Mouse (Mus musculus) heart, embryonic 16.5 days (tissue): Measurements from ENCODE around the gene Rapgef2. TPM values are rescaled to one million over a fixed set of nuclear protein-coding genes. Genes with fewer than 3 reads are reported as not detected.

Source experiments
- ATAC-seq: fragments of 200-750 bp; cut with Nextera tagmentation; replicated peaks from 2 replicates; pipeline ENCODE4 v1.8.0; 2017; ENCODE audit warnings: moderate number of reproducible peaks; ENCODE audit not compliant: insufficient read depth, low FRiP score; ENCODE audit errors: extremely low read depth
- H3K27ac ChIP-seq: fragments of 300-500 bp; sonication (generic); 2 replicates; pipeline ENCODE4 v1.5.1; 2014; ENCODE audit warnings: mild to moderate bottlenecking, low read length, control low read depth, moderate library complexity
- H3K27me3 ChIP-seq: fragments of 300-500 bp; sonication (generic); 2 replicates; pipeline ENCODE4 v1.6.1; 2014; ENCODE audit warnings: low read length, mixed read lengths; ENCODE audit not compliant: control insufficient read depth, insufficient read depth
- H3K36me3 ChIP-seq: fragments of 300-500 bp; sonication (generic); 2 replicates; pipeline ENCODE4 v1.6.1; 2014; ENCODE audit not compliant: control insufficient read depth, insufficient read depth
- H3K4me1 ChIP-seq: fragments of 300-500 bp; sonication (generic); 2 replicates; pipeline ENCODE4 v1.6.1; 2014; ENCODE audit warnings: low read length, mixed read lengths; ENCODE audit not compliant: control insufficient read depth, insufficient read depth
- H3K4me2 ChIP-seq: fragments of 300-500 bp; sonication (generic); 2 replicates; pipeline ENCODE4 v1.6.1; 2014; ENCODE audit warnings: low read depth, mild to moderate bottlenecking, control low read depth, low read length
- H3K4me3 ChIP-seq: fragments of 300-500 bp; sonication (generic); 2 replicates; pipeline ENCODE4 v1.5.1; 2014; ENCODE audit warnings: mild to moderate bottlenecking, control low read depth, low read length
- H3K9ac ChIP-seq: fragments of 300-500 bp; sonication (generic); 2 replicates; pipeline ENCODE4 v1.6.1; 2014; ENCODE audit warnings: low read length, control low read depth
- H3K9me3 ChIP-seq: fragments of 300-500 bp; sonication (generic); replicated peaks from 2 replicates; pipeline ENCODE4 v1.6.1; 2016; ENCODE audit warnings: low read length; ENCODE audit not compliant: control insufficient read depth
- WGBS: fragments of 180-500 bp; shearing (Covaris S2); extraction: QIAGEN DNeasy Blood & Tissue Kit; methylation state at CpG from one replicate; pipeline ENCODE4 v1.1.7; 2014; 5-methylcytosine and 5-hydroxymethylcytosine counted together
- polyA plus RNA-seq: library from polyadenylated mRNA; unstranded; fragments of >200 nt; fragmentation: Nextera tagmentation; extraction: Ambion mirVana; gene quantifications from 2 replicates; pipeline ENCODE4 v1.2.1, GENCODE M21; 2015

The Rapgef2 gene
- polyA plus RNA-seq, 1 experiment from 2014 or later = 4.9 TPM

DNA sequence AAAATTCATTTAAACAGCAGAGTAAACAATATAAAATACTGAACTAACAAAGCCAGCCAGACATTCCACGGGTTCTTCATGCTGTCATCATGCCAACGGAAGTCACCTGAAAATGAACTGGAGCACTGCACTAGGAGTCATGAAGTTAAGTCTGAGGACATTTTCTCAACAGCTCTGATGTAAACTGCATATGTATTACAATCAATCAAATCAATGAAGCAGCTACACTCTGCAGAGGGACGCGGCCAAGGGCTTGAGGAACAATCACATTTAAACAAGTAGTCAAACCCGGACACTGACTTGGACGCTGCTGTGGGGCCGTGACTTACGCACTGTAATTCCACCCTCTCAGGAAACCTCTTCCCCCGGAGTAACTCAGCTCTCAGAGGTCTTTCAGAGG, 82.1 kb downstream of the Rapgef2 start:
- no peak overlapping the region for H3K27ac ChIP-seq
- H3K27me3 ChIP-seq = no peaks in the 10 kb centered on the region
- no peak overlapping the region for H3K4me3 ChIP-seq
- H3K9me3 ChIP-seq = no peaks in the 10 kb centered on the region; the same call in 1 of the 2 replicates
- peaks cover 7% of the 10 kb centered on the region; the same call in 1 of the 2 replicates for H3K36me3 ChIP-seq
- no peak for ATAC-seq
- peaks cover 17% of the 10 kb centered on the region for H3K4me1 ChIP-seq
- 81% methylated on average over 9 of the region's 9 CpGs for WGBS
- no peak overlapping the region for H3K4me2 ChIP-seq
- H3K9ac ChIP-seq = no peak overlapping the region; the same call in 1 of the 2 replicates

DNA sequence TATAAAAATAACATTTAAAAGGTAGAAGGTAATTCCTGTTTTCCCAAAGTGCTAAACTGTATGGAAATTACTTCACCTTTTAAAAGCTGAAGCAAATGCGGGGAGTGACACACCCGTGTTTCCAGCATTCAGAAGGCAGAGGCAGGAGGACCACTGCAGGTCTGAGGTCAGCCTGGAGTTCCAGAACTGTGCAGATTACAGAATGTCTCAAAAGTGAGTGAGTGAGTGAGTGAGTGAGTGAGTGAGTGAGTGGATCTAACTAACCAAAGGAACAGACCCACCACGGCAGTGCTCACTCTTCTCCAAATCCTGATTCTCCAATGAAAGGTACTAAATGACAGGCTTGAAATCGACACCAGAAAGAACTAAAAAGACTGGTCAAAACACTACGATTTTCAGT, 82.5 kb downstream of the Rapgef2 start:
- Histone ChIP-seq H3K27ac (no peak overlapping the region), H3K9me3 (no peaks in the 10 kb centered on the region; the same call in 1 of the 2 replicates)
- 80% methylated on average over 5 of the region's 5 CpGs for WGBS

DNA sequence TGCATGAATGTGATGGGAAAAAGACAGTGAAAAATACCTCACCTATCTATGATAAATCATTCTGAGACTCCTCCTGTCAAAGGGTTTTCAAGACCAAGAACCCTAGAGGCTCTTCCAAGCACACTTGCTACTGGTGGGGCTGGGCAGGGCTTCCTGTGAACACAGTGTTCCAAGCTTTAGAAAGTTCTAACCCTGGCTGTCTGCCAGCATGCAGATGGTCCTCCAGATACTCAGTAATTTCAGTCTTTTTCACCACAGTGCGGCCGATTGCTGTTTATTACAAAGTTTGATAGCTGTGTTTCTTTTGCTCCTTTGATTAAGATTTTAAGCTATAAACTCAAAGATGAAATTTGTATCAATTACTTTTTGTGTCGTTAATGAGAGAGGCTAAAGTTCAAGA, 83.1 kb downstream of the Rapgef2 start:
- Histone ChIP-seq H3K27me3 (no peaks in the 10 kb centered on the region), H3K4me2 (no peak overlapping the region), H3K9me3 (no peaks in the 10 kb centered on the region; the same call in 1 of the 2 replicates), H3K4me3 (no peak overlapping the region), H3K36me3 (peaks cover 2% of the 10 kb centered on the region; the same call in 1 of the 2 replicates), H3K27ac (peak overlapping the region; percentile 47; the same call in 1 of the 2 replicates), H3K4me1 (peaks cover 25% of the 10 kb centered on the region), H3K9ac (no peak overlapping the region; the same call in 1 of the 2 replicates)
- 42% methylated on average over 3 of the region's 3 CpGs for WGBS
- ATAC-seq = 0 out of 2 replicates have a peak, but pooled peaks have one; percentile 21

More for the DNA sequence above, 82.5 kb downstream of the Rapgef2 start:
- Histone ChIP-seq H3K4me2 (no peak overlapping the region), H3K36me3 (peaks cover 7% of the 10 kb centered on the region; the same call in 1 of the 2 replicates), H3K4me1 (peaks cover 21% of the 10 kb centered on the region), H3K4me3 (no peak overlapping the region), H3K27me3 (no peaks in the 10 kb centered on the region), H3K9ac (no peak overlapping the region)
- ATAC-seq = no peak

DNA sequence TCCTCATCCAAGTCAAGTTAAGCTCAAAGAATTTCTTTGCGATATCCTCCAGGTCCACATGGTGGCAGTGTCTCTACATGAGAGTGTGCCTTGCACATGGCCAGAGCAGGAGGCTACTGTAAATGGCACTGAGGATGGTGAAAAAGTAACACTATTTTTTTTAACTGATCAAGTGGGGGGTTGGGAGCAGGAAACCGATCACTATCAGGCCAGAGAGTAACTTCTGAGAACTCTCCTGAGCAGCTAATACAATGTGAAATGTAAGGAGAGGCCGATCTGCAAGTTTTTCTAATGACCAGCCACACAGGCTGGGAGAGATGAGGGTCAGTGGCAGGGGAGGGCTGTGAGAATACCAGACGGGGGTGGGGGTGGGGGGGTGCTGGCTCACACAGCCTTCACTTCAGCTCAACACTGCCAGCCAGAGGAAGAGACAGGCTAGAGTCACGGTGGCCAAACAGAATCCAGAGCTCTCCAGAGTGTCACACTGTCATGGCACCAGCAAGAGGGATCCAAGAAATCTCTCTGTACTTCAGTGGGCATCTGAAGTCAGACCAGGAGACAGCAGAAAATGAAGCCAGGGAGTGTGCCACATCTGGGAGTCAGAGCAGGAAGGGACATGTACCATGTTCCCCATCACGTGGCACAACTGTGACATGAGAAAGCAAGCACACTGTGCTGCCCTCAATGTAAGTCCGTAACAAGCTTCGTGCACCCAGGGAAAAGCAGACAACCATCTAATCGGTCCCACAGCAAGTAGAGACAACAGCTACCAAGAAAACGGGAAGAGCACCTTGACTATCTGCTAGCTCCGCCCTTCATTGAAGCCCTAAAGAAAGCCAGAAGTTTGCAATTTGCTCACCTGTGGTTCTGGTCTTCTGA, 83.8 kb downstream of the Rapgef2 start:
- Histone ChIP-seq H3K27me3 (no peaks in the 10 kb centered on the region), H3K9me3 (no peaks in the 10 kb centered on the region; the same call in 1 of the 2 replicates), H3K27ac (peak overlapping the region; percentile 47; the same call in 1 of the 2 replicates), H3K36me3 (peaks cover 2% of the 10 kb centered on the region; the same call in 1 of the 2 replicates), H3K4me2 (no peak overlapping the region), H3K4me1 (peaks cover 25% of the 10 kb centered on the region), H3K9ac (no peak overlapping the region; the same call in 1 of the 2 replicates), H3K4me3 (no peak overlapping the region)
- peak; percentile 50 for ATAC-seq
- 32% methylated on average over 11 of the region's 11 CpGs for WGBS

DNA sequence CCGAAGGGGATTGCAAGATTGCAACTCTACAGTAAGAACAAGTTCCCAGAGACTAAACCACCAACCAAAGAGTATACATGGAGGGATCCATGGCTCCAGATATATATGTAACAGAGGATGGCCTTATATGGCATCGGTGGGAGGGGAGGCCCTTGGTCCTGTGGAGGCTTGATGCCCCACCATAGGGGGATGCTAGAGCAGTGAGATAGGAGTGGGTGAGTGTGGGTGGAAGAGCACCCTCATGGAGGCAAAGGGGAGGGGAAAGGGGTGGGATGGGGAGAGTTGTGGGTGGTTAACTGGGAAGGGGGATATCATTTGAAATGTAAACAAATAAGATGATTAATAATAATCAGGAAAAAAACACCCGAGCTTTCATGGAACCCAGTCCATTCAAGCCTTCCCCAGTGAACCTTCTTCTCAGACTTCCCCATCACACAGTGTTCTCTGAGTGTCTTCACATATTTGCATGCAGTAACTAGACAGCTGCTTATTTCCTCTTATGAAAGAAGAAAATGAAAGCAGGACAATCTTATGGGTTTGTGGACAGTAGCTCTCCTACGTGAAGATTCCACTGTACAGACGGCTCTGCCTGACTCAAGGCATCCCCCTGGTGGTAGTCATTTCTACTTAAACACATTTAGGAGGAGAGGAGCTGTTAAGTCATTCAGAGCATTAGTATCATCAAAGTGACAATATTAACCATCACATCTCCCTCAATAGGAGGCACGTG, 89.4 kb downstream of the Rapgef2 start:
- H3K9ac ChIP-seq = peak overlapping the region; percentile 54
- WGBS = 45% methylated on average over 6 of the region's 6 CpGs
- H3K27ac ChIP-seq = no peak overlapping the region
- H3K4me2 ChIP-seq = peak overlapping the region; percentile 49
- no peaks in the 10 kb centered on the region for H3K9me3 ChIP-seq
- no peaks in the 10 kb centered on the region for H3K36me3 ChIP-seq
- H3K27me3 ChIP-seq = no peaks in the 10 kb centered on the region
- 0 out of 2 replicates have a peak overlapping the region, but pooled peaks have one; percentile 10 for H3K4me3 ChIP-seq
- ATAC-seq = peak; percentile 55; the same call in 1 of the 2 replicates
- peaks cover 36% of the 10 kb centered on the region for H3K4me1 ChIP-seq

DNA sequence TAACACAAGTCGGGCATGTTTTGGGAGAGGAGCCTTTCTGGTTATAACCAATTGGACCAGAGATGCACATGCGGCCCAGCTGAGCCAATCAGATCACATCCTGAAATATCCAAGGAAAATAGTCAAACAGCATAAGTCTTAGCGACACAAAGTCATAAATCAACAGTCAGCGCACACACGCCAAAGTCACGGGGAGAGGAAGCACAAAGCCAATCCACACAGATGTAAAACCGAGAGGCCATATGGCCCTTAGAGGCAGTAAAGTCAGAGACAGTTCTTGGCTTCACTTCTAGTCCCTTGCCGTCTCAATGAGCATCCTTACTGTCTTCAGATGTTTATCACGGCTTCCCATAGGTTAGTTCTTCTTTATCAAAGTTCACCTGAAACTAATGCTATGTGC, 91.0 kb downstream of the Rapgef2 start:
- ATAC-seq = no peak
- no peak overlapping the region for H3K4me3 ChIP-seq
- WGBS = 89% methylated on average over 9 of the region's 9 CpGs

DNA sequence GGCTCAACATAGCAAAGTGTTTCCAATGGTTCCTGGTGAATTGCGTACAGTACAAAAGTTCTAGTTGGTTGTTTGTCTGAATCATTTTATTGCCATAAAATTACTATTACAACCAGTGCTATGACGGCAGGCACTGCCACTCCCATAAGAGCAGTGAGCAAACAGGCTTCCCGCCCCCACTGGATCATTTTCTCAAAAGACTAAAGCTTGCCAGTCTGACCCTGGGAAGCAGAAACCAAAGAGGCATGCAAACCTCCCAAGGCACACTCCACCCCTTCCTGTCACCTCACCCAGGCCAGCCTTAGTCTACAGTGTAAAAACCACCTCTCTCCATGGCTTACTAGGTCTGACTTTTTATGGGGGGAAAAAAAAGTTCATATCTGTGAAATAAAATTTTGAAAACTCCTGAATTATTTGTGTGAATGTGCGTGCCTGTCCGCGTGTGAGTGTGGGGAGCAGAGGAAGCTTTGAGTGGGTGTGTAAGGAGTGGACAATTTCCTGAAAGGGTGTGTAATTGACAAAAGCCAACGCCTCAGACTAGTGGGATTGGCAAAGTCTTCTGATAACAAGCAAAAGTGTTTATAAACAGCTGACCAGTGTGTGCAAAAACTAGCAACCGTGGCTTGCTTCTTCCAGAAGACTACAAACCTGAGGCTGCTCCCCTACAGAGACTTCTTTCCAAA, 92.1 kb downstream of the Rapgef2 start:
- no peaks in the 10 kb centered on the region for H3K36me3 ChIP-seq
- H3K4me1 ChIP-seq = peaks cover 48% of the 10 kb centered on the region
- no peaks in the 10 kb centered on the region for H3K27me3 ChIP-seq
- H3K9ac ChIP-seq = no peak overlapping the region
- no peak for ATAC-seq
- H3K4me3 ChIP-seq = no peak overlapping the region
- 63% methylated on average over 8 of the region's 8 CpGs for WGBS
- peak overlapping the region; percentile 40 for H3K27ac ChIP-seq
- H3K9me3 ChIP-seq = no peaks in the 10 kb centered on the region
- H3K4me2 ChIP-seq = no peak overlapping the region

More for the DNA sequence above, 91.0 kb downstream of the Rapgef2 start:
- Histone ChIP-seq H3K4me2 (no peak overlapping the region), H3K36me3 (no peaks in the 10 kb centered on the region), H3K9ac (no peak overlapping the region), H3K27me3 (no peaks in the 10 kb centered on the region), H3K9me3 (no peaks in the 10 kb centered on the region), H3K27ac (no peak overlapping the region), H3K4me1 (peaks cover 45% of the 10 kb centered on the region)

DNA sequence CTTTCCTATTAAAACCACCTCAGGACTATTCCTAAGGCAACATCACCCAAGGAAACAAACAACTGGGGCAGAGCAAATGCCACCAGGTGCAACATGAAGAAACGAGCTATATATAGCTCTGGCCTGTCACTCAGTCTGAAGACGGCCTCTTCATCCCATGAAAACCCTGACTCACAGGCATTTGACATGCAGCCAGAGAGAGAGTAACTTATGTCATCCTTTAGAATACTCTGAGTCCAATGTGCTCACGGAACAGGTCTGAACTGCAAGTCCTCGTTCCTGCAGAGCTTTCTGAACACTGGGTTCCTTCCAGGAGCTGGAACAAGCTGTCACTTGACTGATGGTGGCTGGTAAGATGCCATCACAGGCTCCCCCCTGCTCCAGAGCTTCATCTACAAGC, 93.3 kb downstream of the Rapgef2 start:
- no peak overlapping the region for H3K9ac ChIP-seq
- peak; percentile 64 for ATAC-seq
- 20% methylated on average over 4 of the region's 4 CpGs for WGBS
- H3K9me3 ChIP-seq = no peaks in the 10 kb centered on the region
- no peak overlapping the region for H3K4me3 ChIP-seq
- no peaks in the 10 kb centered on the region for H3K27me3 ChIP-seq
- peaks cover 42% of the 10 kb centered on the region for H3K4me1 ChIP-seq
- H3K36me3 ChIP-seq = no peaks in the 10 kb centered on the region
- no peak overlapping the region for H3K4me2 ChIP-seq
- peak overlapping the region; percentile 69; the same call in 1 of the 2 replicates for H3K27ac ChIP-seq
